Mouse (Mus musculus) hindbrain, embryonic 12.5 days (tissue): Measurements from ENCODE around the gene Zyg11b. TPM values are rescaled to one million over a fixed set of nuclear protein-coding genes. Genes with fewer than 3 reads are reported as not detected.
A peak's percentile ranks its signal among the peaks of the same experiment; 100 is the strongest.

Experiments used
- ATAC-seq: fragments of 200-750 bp; cut with Nextera tagmentation; 2 replicates; pipeline ENCODE4 v1.8.0; 2017; ENCODE audit warnings: moderate TSS enrichment; ENCODE audit not compliant: low FRiP score
- H3K27ac ChIP-seq: fragments of 300-500 bp; sonication (generic); 2 replicates; pipeline ENCODE4 v1.5.1; 2016; ENCODE audit warnings: mild to moderate bottlenecking
- H3K27me3 ChIP-seq: fragments of 300-500 bp; sonication (generic); 2 replicates; pipeline ENCODE4 v1.6.1; 2016; ENCODE audit warnings: mild to moderate bottlenecking
- H3K36me3 ChIP-seq: fragments of 300-500 bp; sonication (generic); 2 replicates; pipeline ENCODE4 v1.6.1; 2016; ENCODE audit warnings: mild to moderate bottlenecking
- H3K4me1 ChIP-seq: fragments of 300-500 bp; sonication (generic); 2 replicates; pipeline ENCODE4 v1.6.1; 2016
- H3K4me2 ChIP-seq: fragments of 300-500 bp; sonication (generic); replicated peaks from 2 replicates; pipeline ENCODE4 v1.6.1; 2016; ENCODE audit warnings: mild to moderate bottlenecking
- H3K4me3 ChIP-seq: fragments of 300-500 bp; sonication (generic); 2 replicates; pipeline ENCODE4 v1.5.1; 2016; ENCODE audit warnings: mild to moderate bottlenecking
- H3K9ac ChIP-seq: fragments of 300-500 bp; sonication (generic); 2 replicates; pipeline ENCODE4 v1.6.1; 2016; ENCODE audit warnings: mild to moderate bottlenecking, moderate library complexity
- H3K9me3 ChIP-seq: fragments of 300-500 bp; sonication (generic); replicated peaks from 2 replicates; pipeline ENCODE4 v1.6.1; 2016; ENCODE audit warnings: mild to moderate bottlenecking
- WGBS: fragments of 180-500 bp; shearing (Covaris S2); methylation state at CpG from one replicate; pipeline ENCODE4 v1.1.7; 2016; 5-methylcytosine and 5-hydroxymethylcytosine counted together
- polyA plus RNA-seq: library from polyadenylated mRNA; unstranded; fragments of >200 nt; fragmentation: Nextera tagmentation; extraction: Ambion mirVana; gene quantifications from 2 replicates; pipeline ENCODE4 v1.2.1, GENCODE M21; 2016

The Zyg11b gene
- 31.9 and 32.2 TPM in 2 replicates for polyA plus RNA-seq

DNA sequence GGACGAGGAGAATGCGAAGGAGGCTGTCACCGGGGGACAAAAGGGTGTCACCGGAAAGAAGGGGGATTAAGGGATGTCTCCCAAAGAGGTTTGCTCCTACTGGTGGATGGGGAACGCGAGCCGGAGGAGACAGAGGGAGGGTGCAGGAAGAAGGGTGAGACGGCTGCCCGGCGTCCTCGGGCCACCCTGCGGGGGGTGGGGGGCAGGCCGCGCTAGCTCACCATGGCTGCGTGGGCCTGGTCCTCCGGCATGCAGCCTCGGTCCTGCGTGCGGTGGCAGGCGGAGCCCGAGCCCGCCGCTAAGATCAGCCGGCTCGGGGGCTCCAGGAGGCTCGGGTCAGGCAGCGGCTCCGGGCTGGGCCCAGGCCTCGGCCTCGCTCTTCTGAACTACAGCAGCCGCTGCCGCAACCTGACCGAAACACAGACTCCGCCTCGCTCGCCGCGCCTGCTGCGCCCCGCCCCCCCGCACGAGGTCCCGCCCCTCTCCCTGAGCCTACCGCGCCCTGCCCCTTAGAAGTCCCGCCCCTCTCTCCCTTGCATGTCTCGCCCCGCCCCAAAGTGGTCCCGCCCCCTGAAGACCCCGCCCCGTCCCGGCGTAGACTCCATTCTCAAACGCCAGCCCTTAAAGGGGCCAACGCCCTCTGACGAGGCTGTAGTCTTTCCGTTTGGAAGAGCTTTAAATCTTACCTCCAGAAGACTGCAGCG is at the start of gene Zyg11b:
Gene Zyg11b (minus strand): TSS at position 427 of the 704 bp plus-strand sequence.
- ATAC-seq, result peak; percentile 95
- H3K9ac ChIP-seq, result peak within 1 kb of the TSS; percentile 87
- H3K4me2 ChIP-seq, result peak within 1 kb of the TSS; percentile 75
- 0 out of 2 replicates have a peak, but pooled peaks cover 6% of the 10 kb centered on the region for H3K9me3 ChIP-seq
- H3K27ac ChIP-seq, result peak within 1 kb of the TSS; percentile 92
- no peaks in the 10 kb centered on the region for H3K36me3 ChIP-seq
- no peaks in the 10 kb centered on the region for H3K27me3 ChIP-seq
- H3K4me1 ChIP-seq, result peaks cover 20% of the 10 kb centered on the region
- H3K4me3 ChIP-seq, result peak within 1 kb of the TSS; percentile 82
- WGBS, result 1% methylated on average over 49 of the region's 58 CpGs

DNA sequence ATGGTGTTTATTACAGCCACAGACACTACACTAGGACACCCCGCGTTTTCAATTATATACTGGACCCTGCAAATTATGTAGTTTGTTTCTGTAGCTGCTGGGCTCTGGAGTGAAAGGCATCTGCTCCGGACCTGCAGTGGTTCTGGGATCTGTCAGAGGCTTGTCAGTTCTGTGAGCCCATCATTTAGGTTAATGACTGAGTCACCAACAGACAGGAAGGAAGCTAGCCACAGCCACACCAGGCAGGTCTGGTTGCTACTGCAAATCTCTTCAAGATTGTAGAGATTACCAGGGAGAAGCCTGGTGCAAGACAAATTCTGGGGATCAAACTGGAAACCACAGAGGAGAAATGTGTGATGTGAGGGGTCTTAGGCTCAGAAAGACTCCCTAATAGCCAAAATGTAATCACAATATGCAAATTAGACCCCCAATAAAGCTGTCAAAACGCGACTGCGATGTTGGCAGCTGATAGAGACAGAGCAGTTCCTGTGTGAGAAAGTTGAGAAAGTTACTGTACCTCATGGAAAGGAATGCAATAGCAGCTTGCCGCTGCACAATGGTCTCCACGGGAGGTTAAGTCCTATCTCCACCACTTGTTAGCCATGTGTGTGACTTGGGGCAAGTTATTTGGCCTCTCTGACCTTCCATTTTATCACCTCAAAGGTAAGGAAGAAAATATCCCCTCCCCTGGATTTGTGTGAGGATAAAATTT is 49.1 kb upstream of the Zyg11b start:
- no peaks in the 10 kb centered on the region for H3K36me3 ChIP-seq
- H3K27ac ChIP-seq, result peak overlapping the region; percentile 74
- H3K27me3 ChIP-seq, result no peaks in the 10 kb centered on the region
- H3K9me3 ChIP-seq, result no peaks in the 10 kb centered on the region
- no peak overlapping the region for H3K4me3 ChIP-seq
- H3K9ac ChIP-seq, result no peak overlapping the region
- 37% methylated on average over 8 of the region's 8 CpGs for WGBS
- no peak overlapping the region for H3K4me2 ChIP-seq
- no peak for ATAC-seq
- peaks cover 46% of the 10 kb centered on the region for H3K4me1 ChIP-seq

DNA sequence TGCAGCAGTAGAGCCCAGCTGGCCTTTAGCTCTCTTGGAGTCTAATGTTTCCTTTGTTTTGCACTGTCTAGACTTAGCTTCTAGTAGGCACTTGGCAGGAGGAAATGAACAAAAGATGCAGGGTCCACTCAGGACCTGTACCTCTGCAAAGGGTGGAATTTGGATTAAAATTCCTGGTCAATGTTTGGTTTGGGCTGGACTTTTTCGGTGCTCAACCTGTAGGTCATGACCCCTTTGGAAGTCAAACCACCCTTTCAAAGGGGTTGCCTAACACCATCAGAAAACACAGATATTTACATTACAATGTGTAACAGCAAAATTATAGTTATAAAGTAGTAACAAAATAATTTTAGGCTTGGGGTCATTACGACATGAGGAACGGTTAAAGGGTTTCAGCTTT is 48.2 kb upstream of the Zyg11b start:
- no peaks in the 10 kb centered on the region for H3K36me3 ChIP-seq
- H3K9ac ChIP-seq, result no peak overlapping the region
- no peak overlapping the region for H3K4me2 ChIP-seq
- no peaks in the 10 kb centered on the region for H3K9me3 ChIP-seq
- H3K4me1 ChIP-seq, result peaks cover 43% of the 10 kb centered on the region
- H3K27me3 ChIP-seq, result no peaks in the 10 kb centered on the region
- peak overlapping the region; percentile 57; the same call in 1 of the 2 replicates for H3K27ac ChIP-seq
- no peak for ATAC-seq
- 84% methylated on average over 3 of the region's 3 CpGs for WGBS
- H3K4me3 ChIP-seq, result no peak overlapping the region

DNA sequence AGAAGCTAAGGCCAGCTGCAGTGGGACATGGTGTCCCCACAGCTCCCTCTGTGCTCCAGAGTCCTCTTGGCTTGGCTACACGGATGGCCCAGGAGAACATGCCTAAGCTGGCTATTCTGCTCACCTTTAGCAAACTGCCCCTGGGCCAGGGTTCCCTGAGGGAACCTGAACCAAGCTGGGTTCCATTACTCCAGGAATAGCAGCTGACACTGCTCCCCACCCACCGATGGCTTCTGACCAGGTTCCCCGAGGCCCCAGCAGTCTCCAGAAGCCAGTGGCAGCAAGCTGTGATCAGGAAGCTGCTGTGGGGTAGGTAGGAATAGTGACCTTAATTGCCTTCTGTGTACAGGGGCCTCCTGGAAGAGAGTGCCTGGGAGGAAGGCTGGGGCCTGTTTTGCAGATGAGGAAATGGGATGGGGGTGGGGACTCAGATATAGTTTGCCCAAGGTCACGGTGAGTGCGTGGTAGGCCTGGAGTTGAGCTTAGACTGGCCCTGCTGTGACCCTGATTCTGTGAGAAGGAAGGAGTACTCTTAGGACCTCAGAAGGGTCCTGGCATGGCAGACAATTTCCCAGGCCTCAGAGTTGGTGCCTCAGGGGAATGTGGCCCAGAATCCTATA is 47.5 kb upstream of the Zyg11b start:
- Histone ChIP-seq H3K27me3 (no peaks in the 10 kb centered on the region), H3K36me3 (no peaks in the 10 kb centered on the region), H3K27ac (peak overlapping the region; percentile 57), H3K4me1 (peaks cover 43% of the 10 kb centered on the region), H3K4me2 (no peak overlapping the region), H3K9me3 (no peaks in the 10 kb centered on the region), H3K4me3 (no peak overlapping the region), H3K9ac (no peak overlapping the region)
- ATAC-seq, result no peak
- WGBS, result 58% methylated on average over 5 of the region's 5 CpGs

DNA sequence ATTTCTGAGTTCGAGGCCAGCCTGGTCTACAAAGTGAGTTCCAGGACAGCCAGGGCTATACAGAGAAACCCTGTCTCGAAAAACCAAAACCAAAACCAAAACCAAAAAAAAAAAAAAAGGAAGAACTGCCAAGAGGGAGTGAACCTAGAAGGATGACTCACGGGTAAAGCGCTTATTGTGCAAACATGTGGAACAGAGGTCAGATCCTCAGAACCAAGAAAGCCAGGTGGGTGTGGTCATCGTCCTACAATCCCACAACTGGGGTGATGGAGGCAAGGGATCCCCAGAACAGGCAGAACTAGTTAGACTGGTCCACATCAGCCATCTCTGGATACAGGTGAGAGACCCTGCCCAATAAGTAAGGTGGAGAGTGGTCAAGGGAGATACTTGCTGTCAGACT is 46.2 kb upstream of the Zyg11b start:
- Histone ChIP-seq H3K4me2 (no peak overlapping the region), H3K4me3 (no peak overlapping the region), H3K9me3 (no peaks in the 10 kb centered on the region), H3K4me1 (peaks cover 43% of the 10 kb centered on the region), H3K27ac (no peak overlapping the region), H3K9ac (no peak overlapping the region), H3K27me3 (no peaks in the 10 kb centered on the region), H3K36me3 (no peaks in the 10 kb centered on the region)
- WGBS, result 92% methylated on average over 5 of the region's 5 CpGs
- no peak for ATAC-seq

DNA sequence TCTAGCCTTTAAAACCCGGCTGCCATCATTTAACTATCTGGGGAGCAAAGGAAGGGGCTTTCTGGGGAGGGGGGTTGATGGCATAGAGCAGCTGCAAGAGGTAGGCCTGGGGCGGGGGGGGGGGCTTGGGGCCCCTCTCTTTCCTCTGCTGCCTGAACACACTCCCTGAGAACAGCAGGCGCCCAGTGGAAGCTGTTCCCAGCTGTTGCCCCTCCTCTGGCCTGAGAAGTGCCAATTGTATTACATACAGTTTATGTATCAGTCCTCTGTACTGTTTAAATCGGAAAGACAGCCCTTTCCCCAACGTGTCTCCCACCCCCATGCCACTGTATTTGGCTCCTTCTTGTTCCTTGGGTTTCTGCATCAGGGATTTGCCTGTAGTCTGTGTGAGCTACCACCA is 44.9 kb upstream of the Zyg11b start:
- Histone ChIP-seq H3K36me3 (no peaks in the 10 kb centered on the region), H3K9ac (no peak overlapping the region; the same call in 1 of the 2 replicates), H3K4me3 (no peak overlapping the region), H3K27me3 (no peaks in the 10 kb centered on the region), H3K9me3 (no peaks in the 10 kb centered on the region), H3K4me2 (no peak overlapping the region), H3K4me1 (peaks cover 37% of the 10 kb centered on the region), H3K27ac (peak overlapping the region; percentile 73)
- 9% methylated on average over 5 of the region's 5 CpGs for WGBS
- ATAC-seq, result no peak

DNA sequence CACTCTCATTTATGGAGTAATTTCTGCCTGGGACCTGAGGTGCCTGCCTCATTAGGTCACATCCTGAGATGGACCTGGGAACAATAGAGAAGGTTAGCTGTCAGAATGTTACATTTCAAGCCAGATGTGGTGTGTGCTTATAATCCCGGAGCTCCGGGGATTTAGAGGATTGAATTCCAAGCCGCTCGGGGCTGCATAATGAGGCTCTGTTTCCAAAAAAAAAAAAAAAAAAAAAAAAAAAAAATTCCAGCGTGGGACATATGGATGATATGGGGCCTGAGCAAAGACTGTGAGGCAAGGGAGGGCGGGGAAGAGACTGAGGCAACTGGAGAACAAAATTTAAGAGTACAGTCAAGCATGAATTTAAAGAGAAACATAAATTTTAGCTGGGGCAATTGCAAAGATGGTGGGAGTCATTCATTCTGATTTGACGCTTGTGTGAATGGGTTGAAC is 43.8 kb upstream of the Zyg11b start:
- H3K27ac ChIP-seq, result peak overlapping the region; percentile 73
- no peak overlapping the region for H3K4me3 ChIP-seq
- peaks cover 26% of the 10 kb centered on the region for H3K4me1 ChIP-seq
- 16% methylated on average over 7 of the region's 7 CpGs for WGBS
- no peaks in the 10 kb centered on the region for H3K9me3 ChIP-seq
- H3K9ac ChIP-seq, result no peak overlapping the region
- H3K27me3 ChIP-seq, result no peaks in the 10 kb centered on the region
- no peaks in the 10 kb centered on the region for H3K36me3 ChIP-seq
- H3K4me2 ChIP-seq, result no peak overlapping the region
- no peak for ATAC-seq

DNA sequence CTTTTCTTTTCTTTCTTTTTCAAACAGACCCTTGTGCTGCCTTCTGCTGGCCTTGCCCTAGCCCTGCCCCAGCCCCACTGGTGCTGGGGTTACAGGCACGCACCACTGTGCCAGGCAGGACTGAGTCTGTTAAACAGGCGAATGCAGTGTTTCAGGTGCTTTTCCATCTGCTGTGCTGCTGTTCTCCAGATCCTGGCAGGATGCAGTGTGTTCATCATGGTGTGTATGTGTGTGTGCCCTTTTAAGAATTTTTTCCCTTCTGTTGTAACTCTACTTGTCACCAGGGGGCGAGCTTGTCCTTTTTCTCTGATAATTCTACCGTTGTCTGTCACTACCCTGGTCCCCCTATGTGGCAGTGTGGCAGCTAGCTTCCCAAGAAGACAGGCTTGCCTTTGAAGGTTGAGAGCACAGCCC is 38.4 kb upstream of the Zyg11b start:
- no peaks in the 10 kb centered on the region for H3K27me3 ChIP-seq
- H3K4me3 ChIP-seq, result no peak overlapping the region
- H3K4me2 ChIP-seq, result no peak overlapping the region
- ATAC-seq, result peak; percentile 84
- peaks cover 25% of the 10 kb centered on the region for H3K36me3 ChIP-seq
- peak overlapping the region; percentile 9; the same call in 1 of the 2 replicates for H3K27ac ChIP-seq
- H3K9ac ChIP-seq, result no peak overlapping the region
- WGBS, result 13% methylated on average over 4 of the region's 4 CpGs
- no peaks in the 10 kb centered on the region for H3K9me3 ChIP-seq
- H3K4me1 ChIP-seq, result peaks cover 9% of the 10 kb centered on the region; the same call in 1 of the 2 replicates

DNA sequence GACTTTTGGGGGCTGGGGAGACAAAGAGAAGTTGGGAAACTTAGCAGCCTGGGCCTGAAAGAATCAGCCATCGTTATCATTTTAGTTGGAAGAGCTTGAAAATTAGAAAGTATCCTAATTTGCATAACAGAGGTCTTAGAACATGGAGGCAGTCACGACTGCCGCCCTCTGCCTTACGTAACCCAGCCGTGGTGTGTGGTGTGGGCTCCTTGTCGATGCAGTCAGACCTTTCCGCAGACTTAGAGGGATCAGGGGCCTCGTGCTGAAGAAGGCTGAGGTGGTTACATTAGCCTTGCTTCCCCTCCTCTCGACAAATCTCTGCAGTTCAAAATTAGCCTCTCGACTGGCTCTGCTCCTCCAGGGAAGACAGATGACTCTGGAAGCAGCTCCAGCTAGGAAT is 37.9 kb upstream of the Zyg11b start:
- Histone ChIP-seq H3K4me2 (no peak overlapping the region), H3K9me3 (no peaks in the 10 kb centered on the region), H3K4me3 (no peak overlapping the region), H3K9ac (no peak overlapping the region), H3K27me3 (no peaks in the 10 kb centered on the region), H3K36me3 (peaks cover 28% of the 10 kb centered on the region), H3K4me1 (peaks cover 9% of the 10 kb centered on the region; the same call in 1 of the 2 replicates), H3K27ac (peak overlapping the region; percentile 9; the same call in 1 of the 2 replicates)
- 56% methylated on average over 10 of the region's 10 CpGs for WGBS
- peak; percentile 54 for ATAC-seq

DNA sequence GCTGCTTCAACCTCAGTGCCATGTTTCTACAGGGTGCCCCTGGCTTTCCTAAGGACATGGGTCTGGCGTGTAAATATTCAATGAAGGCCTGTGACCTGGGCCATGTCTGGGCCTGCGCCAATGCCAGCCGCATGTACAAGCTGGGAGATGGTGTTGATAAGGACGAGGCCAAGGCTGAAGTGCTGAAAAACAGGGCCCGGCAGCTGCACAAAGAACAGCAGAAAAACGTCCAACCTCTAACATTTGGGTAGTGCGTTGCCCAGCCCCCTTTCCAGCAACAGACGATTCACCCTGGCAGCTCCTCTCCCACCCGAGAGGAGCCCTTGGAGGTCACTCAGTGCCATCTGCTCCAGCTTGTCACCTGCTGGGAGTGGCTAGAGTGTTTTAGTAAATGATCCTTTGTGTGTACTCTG is 37.4 kb upstream of the Zyg11b start:
- H3K27ac ChIP-seq, result peak overlapping the region; percentile 48; the same call in 1 of the 2 replicates
- no peak overlapping the region for H3K4me2 ChIP-seq
- H3K9me3 ChIP-seq, result no peaks in the 10 kb centered on the region
- H3K4me3 ChIP-seq, result no peak overlapping the region
- peaks cover 31% of the 10 kb centered on the region for H3K36me3 ChIP-seq
- H3K4me1 ChIP-seq, result peaks cover 9% of the 10 kb centered on the region; the same call in 1 of the 2 replicates
- no peaks in the 10 kb centered on the region for H3K27me3 ChIP-seq
- H3K9ac ChIP-seq, result no peak overlapping the region
- no peak for ATAC-seq
- 50% methylated on average over 9 of the region's 9 CpGs for WGBS

DNA sequence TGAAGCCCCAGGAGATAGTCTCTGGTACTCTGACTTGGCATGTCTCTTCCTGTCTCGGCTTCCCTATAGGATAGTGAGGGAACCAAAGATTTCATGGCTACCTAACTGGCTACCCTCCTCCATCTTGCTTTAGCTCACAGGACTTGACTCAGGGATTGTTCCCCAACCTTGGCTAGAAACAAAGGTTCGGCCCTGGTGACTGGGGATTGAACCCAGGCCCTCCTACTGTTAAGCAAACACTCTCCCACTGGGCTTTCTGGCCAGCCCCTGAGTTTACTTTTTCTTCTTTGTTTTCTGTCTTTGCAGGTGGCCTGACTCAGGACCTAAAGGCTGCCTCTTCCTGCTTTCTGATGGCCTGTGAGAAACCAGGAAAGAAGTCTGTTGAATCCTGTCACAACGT is 36.9 kb upstream of the Zyg11b start:
- Histone ChIP-seq H3K9ac (no peak overlapping the region), H3K27me3 (no peaks in the 10 kb centered on the region), H3K4me3 (no peak overlapping the region), H3K36me3 (peaks cover 34% of the 10 kb centered on the region), H3K9me3 (no peaks in the 10 kb centered on the region), H3K4me1 (peaks cover 9% of the 10 kb centered on the region; the same call in 1 of the 2 replicates), H3K27ac (peak overlapping the region; percentile 48; the same call in 1 of the 2 replicates), H3K4me2 (no peak overlapping the region)
- WGBS, result 25% methylated on average over 3 of the region's 3 CpGs
- ATAC-seq, result no peak

DNA sequence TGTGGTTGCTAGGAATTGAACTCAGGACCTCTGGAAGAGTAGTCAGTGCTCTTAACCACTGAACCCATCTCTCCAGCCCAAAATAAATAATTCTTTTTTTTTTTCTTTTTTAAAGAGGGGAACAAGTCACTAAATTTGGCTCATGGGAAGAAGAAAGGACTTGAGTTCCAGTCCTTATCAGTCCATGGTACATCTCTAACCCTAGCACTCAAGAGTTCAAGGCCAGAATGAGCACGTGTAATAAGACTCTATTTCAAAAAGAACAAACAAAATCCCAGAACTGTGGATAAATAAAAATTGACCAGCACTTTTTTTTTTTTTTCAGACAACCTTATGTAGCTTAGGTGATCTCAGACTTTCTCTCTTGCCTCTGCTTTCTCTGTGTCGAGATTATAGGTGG is 35.9 kb upstream of the Zyg11b start:
- no peak overlapping the region for H3K9ac ChIP-seq
- peaks cover 44% of the 10 kb centered on the region for H3K36me3 ChIP-seq
- 78% methylated on average over 2 of the region's 2 CpGs for WGBS
- no peak for ATAC-seq
- no peak overlapping the region for H3K4me3 ChIP-seq
- H3K4me1 ChIP-seq, result peaks cover 9% of the 10 kb centered on the region; the same call in 1 of the 2 replicates
- no peaks in the 10 kb centered on the region for H3K9me3 ChIP-seq
- no peak overlapping the region for H3K4me2 ChIP-seq
- no peak overlapping the region for H3K27ac ChIP-seq
- H3K27me3 ChIP-seq, result no peaks in the 10 kb centered on the region
